Mouse (Mus musculus) liver, adult 2 months (tissue): Measurements from ENCODE around the gene Ece1. TPM values are rescaled to one million over a fixed set of nuclear protein-coding genes. Genes with fewer than 3 reads are reported as not detected.
"Not testable (repeated sequence)": the region's sequence is repeated elsewhere in the genome, so short reads cannot be mapped to it uniquely, and the experiment has no call there.

ENCODE experiments used
- DNase-seq: peaks from one replicate; pipeline ENCODE4 v3.0.0-alpha.2; 2011; ENCODE audit warnings: low read depth, low spot score; ENCODE audit errors: extremely low read depth
- H3K27ac ChIP-seq: fragments of 200-500 bp; replicated peaks from 2 replicates; pipeline ENCODE4 v1.5.1; 2012; ENCODE audit warnings: low read depth, mild to moderate bottlenecking, control low read depth, inconsistent platforms, low read length; ENCODE audit not compliant: insufficient read depth
- H3K27me3 ChIP-seq: fragments of 200-500 bp; 2 replicates; pipeline ENCODE4 v1.6.1; 2012; ENCODE audit warnings: mild to moderate bottlenecking, moderate library complexity, low read length, inconsistent platforms; ENCODE audit not compliant: control insufficient read depth, insufficient read depth
- H3K36me3 ChIP-seq: fragments of 200-500 bp; 2 replicates; pipeline ENCODE4 v1.6.1; 2012; ENCODE audit warnings: low read length, inconsistent platforms; ENCODE audit not compliant: control insufficient read depth, insufficient read depth
- H3K4me1 ChIP-seq: fragments of 200-500 bp; 2 replicates; pipeline ENCODE4 v1.6.1; 2011; ENCODE audit warnings: low read length; ENCODE audit not compliant: control insufficient read depth, insufficient read depth
- H3K4me3 ChIP-seq: fragments of 200-500 bp; 2 replicates; pipeline ENCODE4 v1.5.1; 2011; ENCODE audit warnings: low read depth, mild to moderate bottlenecking, control low read depth, low read length, moderate library complexity; ENCODE audit not compliant: insufficient read depth
- H3K79me2 ChIP-seq: fragments of 200-500 bp; 2 replicates; pipeline ENCODE4 v1.6.1; 2012; ENCODE audit warnings: inconsistent platforms, mild to moderate bottlenecking, low read length, moderate library complexity; ENCODE audit not compliant: control insufficient read depth, insufficient read depth
- H3K9ac ChIP-seq: fragments of 200-500 bp; 2 replicates; pipeline ENCODE4 v1.6.1; 2012; ENCODE audit warnings: low read depth, mild to moderate bottlenecking, control low read depth, inconsistent platforms, low read length
- CTCF ChIP-seq: fragments of 200-500 bp; IDR thresholded peaks from 2 replicates; pipeline ENCODE4 v1.5.1; 2011; ENCODE audit warnings: low read depth, low read length, control low read depth
- POLR2A ChIP-seq: fragments of 200-500 bp; IDR thresholded peaks from 2 replicates; pipeline ENCODE4 v1.6.1; 2011; ENCODE audit warnings: low read length, control low read depth; ENCODE audit not compliant: insufficient read depth; ENCODE audit errors: extremely low read depth
- WGBS: fragments of 180-500 bp; shearing (Covaris S2); methylation state at CpG from one replicate; pipeline ENCODE4 v1.1.7; 2018; 5-methylcytosine and 5-hydroxymethylcytosine counted together
- polyA plus RNA-seq: library from polyadenylated mRNA; depleted of rRNA; stranded (reverse); fragments of >200 nt; gene quantifications from 2 replicates; pipeline ENCODE4 v1.2.3, GENCODE M21; 2012
- total RNA-seq: library from RNA; depleted of rRNA; stranded (reverse); fragments of >200 nt; gene quantifications from 2 replicates; pipeline ENCODE4 v1.2.3, GENCODE M21; 2014

Gene Ece1
- total and polyA plus RNA-seq, 2 experiments: 213 to 630 TPM

DNA sequence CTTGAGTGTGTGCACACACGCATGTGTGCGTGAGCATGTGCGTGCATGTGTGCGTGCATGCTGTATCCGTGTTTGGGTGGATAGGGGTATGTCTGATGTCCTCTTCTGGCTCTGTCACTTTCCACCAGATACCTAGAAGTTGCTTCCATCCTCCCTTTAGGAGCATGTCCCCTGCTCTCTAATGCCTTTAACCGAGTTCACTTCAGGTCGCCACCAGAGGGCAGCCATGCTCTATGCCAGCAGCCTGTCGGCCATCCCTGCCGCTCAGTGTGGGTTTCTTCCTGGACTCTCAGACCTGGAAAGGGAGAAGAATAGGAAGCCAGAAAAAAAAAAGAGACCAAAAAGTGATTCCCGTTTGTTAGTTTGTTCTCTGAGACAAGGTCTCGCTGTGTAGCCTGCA is 17.4 kb upstream of the Ece1 start:
- TF ChIP-seq CTCF (peak; percentile 98), POLR2A (no peak)
- H3K27me3 ChIP-seq: no peaks in the 10 kb centered on the region
- no peaks in the 10 kb centered on the region for H3K36me3 ChIP-seq
- H3K4me1 ChIP-seq: no peaks in the 10 kb centered on the region
- no peak overlapping the region for H3K9ac ChIP-seq
- no peak overlapping the region for H3K4me3 ChIP-seq
- no peak overlapping the region for H3K27ac ChIP-seq
- DNase-seq: peak; percentile 56
- WGBS: 28% methylated on average over 11 of the region's 11 CpGs
- H3K79me2 ChIP-seq: no peaks in the 10 kb centered on the region

DNA sequence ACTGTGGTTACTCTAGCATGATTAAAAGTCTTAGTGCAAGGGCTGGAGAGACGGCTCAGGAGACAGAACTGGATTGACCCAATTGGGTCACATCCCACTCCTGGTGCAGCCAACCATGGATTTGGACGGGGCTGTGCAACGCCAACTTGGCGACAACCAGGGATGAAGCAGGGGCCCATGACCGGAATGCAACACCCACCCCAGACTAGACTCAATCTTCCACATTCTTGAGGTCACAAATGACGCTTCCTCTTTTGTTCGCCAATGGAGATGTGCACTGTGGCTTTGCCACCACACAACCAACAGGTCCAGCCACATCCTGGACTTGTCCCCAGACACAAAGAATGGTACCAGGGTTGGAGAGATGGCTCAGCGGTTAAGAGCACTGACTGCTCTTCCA is 14.4 kb upstream of the Ece1 start:
- not testable (repeated sequence) for DNase-seq, H3K9ac ChIP-seq, H3K4me3 ChIP-seq, H3K79me2 ChIP-seq, H3K27ac ChIP-seq, H3K36me3 ChIP-seq, H3K27me3 ChIP-seq, H3K4me1 ChIP-seq
- 79% methylated on average over 8 of the region's 8 CpGs for WGBS

DNA sequence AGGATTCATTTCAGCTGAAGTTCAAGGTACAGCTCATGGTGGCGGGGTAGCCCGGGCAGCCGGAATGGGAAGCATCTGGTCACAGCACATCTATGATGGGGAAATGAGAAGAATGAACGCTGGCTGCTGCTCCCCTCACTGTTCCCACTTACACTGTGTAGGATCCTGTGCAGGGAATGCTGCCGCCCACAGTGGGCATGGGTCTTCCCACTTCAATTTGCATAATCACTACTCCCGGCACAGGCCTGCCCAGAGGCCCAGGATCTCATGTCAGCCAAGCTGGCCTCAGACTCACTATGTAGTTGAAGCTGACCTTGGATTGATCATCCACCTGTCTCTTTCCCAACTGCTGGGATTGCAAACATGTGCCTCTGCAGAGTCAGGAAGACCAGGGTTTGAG is 11.9 kb upstream of the Ece1 start:
- Histone ChIP-seq H3K9ac (no peak overlapping the region), H3K27me3 (no peaks in the 10 kb centered on the region), H3K4me1 (peaks cover 4% of the 10 kb centered on the region; the same call in 1 of the 2 replicates), H3K4me3 (no peak overlapping the region), H3K27ac (no peak overlapping the region), H3K79me2 (no peaks in the 10 kb centered on the region), H3K36me3 (no peaks in the 10 kb centered on the region)
- TF ChIP-seq CTCF (no peak), POLR2A (no peak)
- WGBS: 86% methylated on average over 6 of the region's 6 CpGs
- DNase-seq: peak; percentile 70

DNA sequence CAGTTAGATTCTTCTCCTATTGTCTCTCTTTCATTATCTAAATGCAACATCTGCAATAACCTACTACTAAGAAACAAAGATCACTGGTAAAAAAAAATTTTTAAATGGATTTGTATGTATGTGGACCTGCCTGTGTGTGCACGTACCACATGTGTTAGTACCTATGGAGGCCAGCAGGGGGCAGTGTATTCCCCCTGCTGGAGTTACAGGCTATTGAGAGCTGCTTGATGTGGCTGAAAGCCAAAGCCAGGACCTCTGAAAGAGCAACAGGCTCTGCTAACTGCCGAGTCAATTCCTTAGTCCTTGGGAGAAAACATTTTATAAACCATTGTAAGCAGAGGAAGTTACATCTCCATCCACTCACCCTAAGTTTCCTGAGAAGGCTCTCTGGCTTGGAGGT is 10.6 kb upstream of the Ece1 start:
- TF ChIP-seq CTCF: peak; percentile 74
- TF ChIP-seq POLR2A: no peak
- no peak overlapping the region for H3K4me3 ChIP-seq
- WGBS: 28% methylated on average over 2 of the region's 2 CpGs
- H3K36me3 ChIP-seq: no peaks in the 10 kb centered on the region
- H3K79me2 ChIP-seq: no peaks in the 10 kb centered on the region
- H3K9ac ChIP-seq: no peak overlapping the region
- H3K27ac ChIP-seq: no peak overlapping the region
- H3K4me1 ChIP-seq: peaks cover 13% of the 10 kb centered on the region
- peak; percentile 62 for DNase-seq
- H3K27me3 ChIP-seq: no peaks in the 10 kb centered on the region

DNA sequence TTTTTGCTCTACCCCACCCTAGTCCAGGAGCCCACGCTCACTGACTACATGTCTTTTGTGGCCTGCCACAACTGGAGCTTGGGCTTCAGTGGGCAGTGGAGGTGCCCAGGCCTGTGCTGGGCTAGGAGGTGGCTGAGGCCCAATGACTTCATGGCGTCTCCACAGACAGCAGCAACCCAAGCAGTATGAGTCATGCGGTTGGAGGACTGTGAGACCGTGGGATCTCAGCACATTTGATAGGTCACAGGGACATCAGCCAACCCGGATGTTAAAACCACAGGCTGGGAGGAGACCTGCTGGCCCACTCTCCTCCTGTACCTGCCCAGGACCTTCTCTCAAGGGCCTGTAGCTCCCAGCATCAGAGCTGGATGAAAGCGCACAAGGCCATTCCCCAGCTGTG is 8.2 kb upstream of the Ece1 start:
- H3K27me3 ChIP-seq: no peaks in the 10 kb centered on the region
- no peak overlapping the region for H3K9ac ChIP-seq
- H3K4me3 ChIP-seq: no peak overlapping the region
- no peaks in the 10 kb centered on the region for H3K36me3 ChIP-seq
- WGBS: 63% methylated on average over 6 of the region's 6 CpGs
- H3K79me2 ChIP-seq: peaks cover 9% of the 10 kb centered on the region; the same call in 1 of the 2 replicates
- H3K27ac ChIP-seq: no peak overlapping the region
- TF ChIP-seq CTCF (no peak), POLR2A (no peak)
- H3K4me1 ChIP-seq: peaks cover 14% of the 10 kb centered on the region
- DNase-seq: peak; percentile 46

DNA sequence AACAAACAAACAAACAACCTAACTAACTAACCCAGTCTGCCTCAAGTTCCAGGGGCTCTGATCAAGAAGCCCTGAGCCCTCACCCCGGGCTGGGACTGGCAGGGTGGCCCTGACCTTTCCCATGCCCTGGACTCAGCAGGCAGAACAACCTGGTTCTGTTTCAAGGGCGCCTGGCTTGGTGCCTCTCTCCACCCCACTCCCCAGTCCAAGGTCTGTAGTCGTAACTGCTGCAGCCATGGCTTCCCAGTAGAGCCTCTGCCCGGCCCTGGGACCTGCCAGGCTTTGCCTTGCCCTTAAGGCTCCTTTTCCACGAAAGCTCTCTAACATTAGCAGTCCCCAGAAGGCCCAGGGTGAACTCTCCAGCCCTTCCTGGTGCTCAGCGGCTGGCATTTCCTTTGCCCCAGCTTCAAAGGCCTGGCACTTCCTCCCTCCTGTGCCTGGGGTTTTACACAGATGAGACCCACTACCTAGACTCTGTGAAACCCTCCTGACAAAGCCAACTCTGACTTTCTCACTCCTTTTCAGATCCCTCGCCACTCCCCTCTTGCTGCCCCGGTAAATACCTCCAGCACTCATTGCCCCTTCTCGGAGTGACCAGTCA is 6.2 kb upstream of the Ece1 start:
- 31% methylated on average over 9 of the region's 9 CpGs for WGBS
- peak; percentile 92 for DNase-seq
- Histone ChIP-seq H3K27me3 (no peaks in the 10 kb centered on the region), H3K79me2 (peaks cover 9% of the 10 kb centered on the region; the same call in 1 of the 2 replicates), H3K9ac (peak overlapping the region; percentile 58), H3K27ac (peak overlapping the region; percentile 89), H3K4me1 (peaks cover 14% of the 10 kb centered on the region), H3K36me3 (no peaks in the 10 kb centered on the region), H3K4me3 (no peak overlapping the region)
- no peak for TF ChIP-seq CTCF
- no peak for TF ChIP-seq POLR2A
